Mouse (Mus musculus) cerebellum, adult (tissue): Measurements from ENCODE around the gene Mfsd14b.

Experiments used
- ATAC-seq: cut with Nextera tagmentation; 2 replicates; pipeline ENCODE4 v1.9.2; 2017; ENCODE audit warnings: mild to moderate bottlenecking, moderate library complexity, mixed read lengths; ENCODE audit not compliant: insufficient number of reproducible peaks, low FRiP score, low TSS enrichment

Mfsd14b gene

DNA sequence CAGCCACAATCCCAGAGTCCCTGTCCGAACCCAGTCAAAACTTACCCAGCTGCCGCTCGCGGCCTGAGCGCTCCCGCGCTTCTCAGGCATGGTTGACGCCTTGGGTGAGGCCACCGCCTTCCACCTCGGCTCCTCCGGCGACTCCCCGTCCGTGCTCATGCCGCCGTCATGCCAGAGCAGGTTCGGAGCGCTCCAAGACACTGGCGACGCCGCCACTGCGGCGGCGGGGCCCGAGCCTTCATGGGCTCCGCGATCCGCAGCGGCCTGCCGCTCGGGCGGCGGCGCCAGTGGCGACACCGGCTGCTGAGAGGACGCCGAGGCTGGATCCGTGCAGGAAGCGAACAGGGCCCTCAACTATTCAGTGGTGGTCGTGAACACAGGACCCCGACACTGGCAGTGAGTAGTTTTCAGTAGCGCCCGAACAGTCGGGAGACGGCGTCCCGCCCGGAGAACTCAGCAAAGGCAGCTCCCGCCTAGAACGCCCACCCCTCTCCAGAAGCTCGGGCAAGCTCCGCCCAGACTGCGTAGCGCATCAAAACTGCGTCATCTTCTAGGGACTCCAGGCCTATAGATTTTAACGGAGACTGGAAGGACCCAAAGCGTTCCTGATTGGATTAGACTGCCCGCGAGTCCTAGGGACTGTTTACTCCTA, at the start of gene Mfsd14b:
Gene Mfsd14b, minus strand, starts transcription at position 517 of the 652 bp plus-strand sequence.
- ATAC-seq = peak; percentile 96

GRCm38 (mm10) chr13:65149940-65150339, 37.2 kb upstream of the Mfsd14b start, which contains the start of gene Olfr466:
Gene Olfr466, plus strand, starts transcription at chr13:65150240.
- ATAC-seq = no peak

GRCm38 (mm10) chr13:65137789-65138188, 25.0 kb upstream of the Mfsd14b start, which contains the start of gene Olfr465-ps1:
Gene Olfr465-ps1, plus strand, starts transcription at chr13:65138089.
- no peak for ATAC-seq

- ATAC-seq = no peak
Measured at GRCm38 (mm10) chr13:65127063-65127847, 14.5 kb upstream of the Mfsd14b start.

DNA sequence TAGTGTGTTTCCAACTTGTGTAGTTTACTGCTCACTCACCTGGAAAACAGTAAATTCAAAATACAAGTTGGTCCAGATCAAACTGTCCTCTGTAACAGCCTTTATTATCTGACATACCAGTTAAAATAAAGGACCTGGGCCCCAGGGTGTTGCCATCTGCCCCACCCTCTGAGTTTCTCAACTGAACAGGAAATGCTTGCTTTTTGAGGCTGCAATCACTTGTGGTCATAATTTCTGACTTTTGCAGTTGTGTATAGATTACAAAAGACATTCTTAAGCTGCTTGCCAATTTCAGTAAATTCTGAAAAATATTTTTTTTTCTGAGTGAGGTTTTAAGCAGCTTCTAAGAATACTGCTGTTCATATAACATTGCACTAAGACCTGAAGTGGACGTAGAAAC, 9.3 kb upstream of the Mfsd14b start:
- no peak for ATAC-seq

DNA sequence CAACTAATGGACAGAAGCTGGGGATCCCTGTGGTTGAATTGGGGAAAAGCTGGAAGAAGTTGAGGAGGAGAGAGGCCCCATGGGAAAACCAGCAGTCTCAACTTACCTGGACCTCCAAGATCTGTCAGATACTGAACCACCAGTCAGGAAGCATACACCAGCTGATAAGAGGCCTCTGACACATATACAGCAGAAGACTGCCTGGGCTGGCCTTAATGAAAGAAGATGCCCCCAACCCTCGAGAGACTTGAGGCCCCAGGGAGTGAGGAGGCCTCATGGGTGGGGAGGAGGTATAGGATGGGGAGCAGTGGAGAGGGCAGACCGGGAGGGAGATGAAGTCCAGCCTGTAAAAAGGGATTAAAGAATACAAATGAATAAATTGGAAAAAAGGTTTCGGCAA, 8.2 kb upstream of the Mfsd14b start:
- ATAC-seq = no peak

- ATAC-seq = no peak
Measured at GRCm38 (mm10) chr13:65113239-65113638, 464 bp upstream of the Mfsd14b start.

DNA sequence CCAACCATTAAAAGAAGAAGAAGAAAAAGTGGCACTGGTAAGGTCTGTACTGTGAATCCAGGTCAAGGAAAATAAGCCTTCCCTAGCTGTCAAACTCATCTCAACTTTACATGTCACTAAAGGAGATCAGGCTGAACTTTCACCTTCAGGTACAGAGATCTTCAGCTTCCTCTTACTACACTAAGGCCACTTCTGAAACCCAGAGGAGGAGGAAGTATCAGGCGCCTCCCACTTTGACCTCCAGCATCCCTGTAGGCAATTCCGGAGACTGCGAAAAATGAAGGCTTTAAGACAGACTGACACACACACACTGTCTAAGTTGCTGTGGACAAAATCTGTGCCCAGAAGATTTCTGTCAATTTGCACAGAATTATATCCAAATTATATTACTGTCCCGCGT, 814 bp downstream of the Mfsd14b start:
- ATAC-seq = no peak

DNA sequence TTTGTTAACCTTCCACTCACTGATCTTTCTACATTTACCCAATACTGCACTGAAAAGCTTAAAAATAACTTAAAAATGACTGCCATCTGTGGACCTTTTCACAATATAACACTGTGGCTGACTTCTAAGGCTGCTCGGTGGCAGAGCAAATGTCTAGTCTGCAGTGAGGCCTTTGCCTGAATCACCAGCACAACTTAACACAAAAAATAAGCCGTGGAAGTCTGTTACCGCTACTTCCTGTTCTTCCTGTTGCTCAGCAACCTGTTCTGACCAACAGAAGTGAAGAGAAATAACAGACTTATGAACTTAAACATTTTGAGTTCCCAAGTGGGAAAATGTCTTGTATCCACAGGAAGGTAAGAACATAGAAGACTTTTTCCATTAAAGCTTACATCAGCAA, 11.5 kb downstream of the Mfsd14b start:
- ATAC-seq = no peak

DNA sequence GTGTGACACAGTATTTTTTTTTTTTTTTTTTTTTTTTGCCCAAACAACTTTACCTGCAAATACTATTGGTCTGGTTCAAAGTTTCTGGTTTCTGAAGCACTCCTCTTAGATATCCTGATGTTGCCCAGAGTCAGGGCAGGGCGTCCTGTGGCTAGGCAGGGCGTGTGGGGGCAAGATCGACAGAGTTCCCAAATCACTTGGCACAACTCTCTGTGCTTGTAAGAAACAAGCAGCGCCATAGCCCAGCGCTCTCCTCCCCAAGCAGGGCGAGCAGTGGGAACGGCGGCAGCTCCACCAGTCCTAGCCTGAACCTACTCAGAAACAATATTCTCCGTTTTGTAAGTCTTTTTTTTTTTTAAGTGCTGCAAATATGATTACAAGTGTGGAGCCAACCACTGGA, 12.1 kb downstream of the Mfsd14b start:
- ATAC-seq = no peak

DNA sequence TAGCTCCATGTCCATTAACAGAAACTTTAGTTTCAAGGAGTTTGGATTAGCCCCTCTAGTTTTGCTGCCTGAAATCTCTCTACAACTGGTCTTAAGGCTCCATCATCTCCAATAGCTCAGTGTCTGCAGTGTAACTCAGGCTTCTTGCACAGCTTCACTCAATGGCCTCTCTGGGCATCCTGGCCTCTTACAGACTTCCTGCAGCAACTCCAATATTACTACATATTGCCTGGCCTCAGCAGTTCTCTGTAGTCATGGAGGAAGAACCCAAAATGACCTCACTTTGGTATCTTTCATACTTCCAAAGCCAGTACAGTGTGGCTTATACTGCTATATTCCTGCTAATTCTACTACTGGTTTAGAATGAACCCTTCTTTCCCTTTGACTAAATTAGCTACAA, 15.8 kb downstream of the Mfsd14b start:
- ATAC-seq = no peak

DNA sequence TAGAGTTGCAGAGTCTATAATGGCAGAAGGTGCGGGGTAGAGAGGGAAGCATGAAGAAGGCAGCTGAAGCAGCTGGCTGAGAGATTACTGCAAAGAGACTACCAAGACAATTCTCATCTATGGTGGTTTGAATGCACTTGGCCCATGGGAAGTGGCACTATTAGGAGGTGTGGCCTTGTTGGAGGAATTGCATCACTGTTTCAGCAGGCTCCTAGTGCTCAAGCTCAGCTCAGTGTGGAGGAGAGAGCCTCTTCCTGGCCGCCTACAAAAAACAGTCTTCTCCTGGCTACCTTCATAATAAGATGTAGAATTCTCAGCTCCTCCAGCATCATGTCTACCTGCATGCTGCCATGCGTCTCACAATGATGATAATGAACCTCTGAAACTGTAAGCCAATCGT, 16.9 kb downstream of the Mfsd14b start:
- no peak for ATAC-seq

- ATAC-seq = no peak
Measured at GRCm38 (mm10) chr13:65069969-65070368, 42.8 kb downstream of the Mfsd14b start.

DNA sequence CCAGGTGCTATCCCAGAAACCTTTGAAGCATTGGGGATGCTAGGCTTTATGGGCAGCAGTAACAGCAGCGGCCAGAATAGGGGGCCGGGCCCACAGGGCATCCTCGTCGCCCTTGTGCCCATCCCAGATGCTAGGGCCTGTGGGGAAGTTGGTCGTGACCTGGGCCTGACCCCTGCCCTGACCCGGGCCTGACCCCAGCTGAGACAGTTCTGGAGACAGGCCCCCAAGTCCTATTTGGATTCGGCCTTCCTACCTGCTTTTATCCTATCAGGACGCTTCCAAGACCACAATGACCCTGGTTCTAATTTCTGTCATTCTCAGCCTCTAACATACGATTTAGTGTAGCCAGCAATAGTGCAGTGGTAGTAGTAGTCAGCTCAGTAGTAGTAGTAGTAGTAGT, 60.1 kb downstream of the Mfsd14b start, which contains the start of gene Prss47:
Gene Prss47, minus strand, starts transcription at position 101 of the 400 bp plus-strand sequence.
- ATAC-seq = no peak

DNA sequence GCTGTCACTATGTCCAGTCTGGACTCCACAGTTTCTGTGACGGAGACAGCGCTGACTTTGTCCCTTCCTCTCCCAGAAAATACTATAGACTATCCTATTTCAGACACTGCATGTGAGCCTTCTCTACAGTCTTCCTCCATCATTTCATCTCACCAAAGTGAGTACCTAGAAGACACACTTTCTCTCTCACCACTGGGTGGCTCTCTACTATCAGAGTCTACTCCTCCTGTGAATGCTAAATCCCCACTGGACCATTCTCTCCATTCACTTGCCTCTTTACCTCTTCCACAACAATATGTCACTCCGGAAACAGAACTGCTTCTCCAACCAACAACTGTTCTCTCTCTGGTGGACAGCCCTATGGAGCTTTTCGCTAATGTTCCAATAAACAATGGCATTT, 77.7 kb downstream of the Mfsd14b start:
- no peak for ATAC-seq

- no peak for ATAC-seq
Measured at GRCm38 (mm10) chr13:65032758-65033157, 80.0 kb downstream of the Mfsd14b start, which contains the start of gene Spata31d1c. Gene Spata31d1c, plus strand, starts transcription at chr13:65033058.
